Mouse (Mus musculus) mature B cell (primary cell): ENCODE results near the gene Psmd7.

ENCODE experiments used
- in situ Hi-C: fragments of 300-500 bp; cut with MboI; formaldehyde crosslinking; loops from 2 replicates; pipeline ENCODE4 v1.14.3; 2019

The Psmd7 gene

GRCm38 (mm10) chr8:107580879-107581278 lies 7.4 kb downstream of the Psmd7 start:
- in situ Hi-C loops = loop anchor here (25.0 kb wide), 1 partner anchor 1981 kb away; the partner anchor contains the start of genes Dhx38 and Txnl4b

DNA sequence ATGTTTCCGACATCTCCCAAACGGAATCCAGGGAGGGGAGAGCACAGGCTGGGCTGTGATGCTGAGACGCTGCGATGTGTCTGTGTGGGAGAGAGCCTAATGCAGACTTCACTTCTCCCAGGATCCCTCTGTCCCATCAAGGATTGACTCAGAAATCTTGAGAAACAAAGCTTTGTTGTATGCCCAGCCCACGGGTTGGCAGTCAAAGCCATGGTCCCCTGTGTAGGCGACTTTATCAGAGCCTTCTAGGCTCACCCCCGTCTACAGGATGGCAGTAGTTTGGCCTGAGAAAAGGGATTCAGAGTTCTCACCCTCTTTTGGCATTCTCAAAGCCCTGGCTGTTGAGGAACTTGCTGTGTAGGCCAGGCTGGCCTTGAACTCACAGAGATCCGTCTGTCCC lies 9.7 kb downstream of the Psmd7 start:
- in situ Hi-C loops = loop anchor here (10.0 to 25.0 kb wide), 2 partner anchors 114 to 1984 kb away; partner anchors contain the start of genes Dhx38 and Txnl4b

- in situ Hi-C loops = loop anchor here (10.0 to 25.0 kb wide), 2 partner anchors 113 to 1984 kb away; partner anchors contain the start of genes Dhx38 and Txnl4b
These were observed 10.1 kb downstream of the Psmd7 start for GRCm38 (mm10) chr8:107578132-107578531.

- in situ Hi-C loops = loop anchor here (10.0 to 25.0 kb wide), 2 partner anchors 113 to 1985 kb away; partner anchors contain the start of genes Dhx38 and Txnl4b
These were observed 10.6 kb downstream of the Psmd7 start for GRCm38 (mm10) chr8:107577640-107578039.

DNA sequence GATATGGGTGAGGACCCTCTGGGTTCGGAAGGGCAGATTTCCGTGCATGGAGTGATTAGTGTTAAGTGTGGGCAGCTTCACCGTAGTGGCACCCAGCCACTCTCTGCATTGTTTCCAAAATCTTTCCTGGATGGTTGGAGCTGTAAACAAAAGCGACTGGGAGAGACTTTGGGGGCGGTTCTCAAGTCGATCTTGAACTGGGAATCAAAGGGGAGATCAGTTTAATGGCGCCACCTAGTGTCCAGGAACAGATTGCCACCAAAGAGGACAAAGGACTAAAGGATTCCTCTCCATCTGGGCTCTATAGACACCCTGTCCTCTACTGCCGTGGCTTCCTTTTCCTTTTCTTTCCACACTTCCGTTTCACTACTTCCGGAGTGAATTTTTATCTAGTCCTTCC lies 11.6 kb downstream of the Psmd7 start:
- in situ Hi-C loops = loop anchor here (10.0 to 25.0 kb wide), 2 partner anchors 112 to 1986 kb away; partner anchors contain the start of genes Dhx38 and Txnl4b

GRCm38 (mm10) chr8:107574771-107575170 lies 13.5 kb downstream of the Psmd7 start:
- in situ Hi-C loops = loop anchor here (10.0 to 25.0 kb wide), 2 partner anchors 110 to 1988 kb away; partner anchors contain the start of genes Dhx38 and Txnl4b

DNA sequence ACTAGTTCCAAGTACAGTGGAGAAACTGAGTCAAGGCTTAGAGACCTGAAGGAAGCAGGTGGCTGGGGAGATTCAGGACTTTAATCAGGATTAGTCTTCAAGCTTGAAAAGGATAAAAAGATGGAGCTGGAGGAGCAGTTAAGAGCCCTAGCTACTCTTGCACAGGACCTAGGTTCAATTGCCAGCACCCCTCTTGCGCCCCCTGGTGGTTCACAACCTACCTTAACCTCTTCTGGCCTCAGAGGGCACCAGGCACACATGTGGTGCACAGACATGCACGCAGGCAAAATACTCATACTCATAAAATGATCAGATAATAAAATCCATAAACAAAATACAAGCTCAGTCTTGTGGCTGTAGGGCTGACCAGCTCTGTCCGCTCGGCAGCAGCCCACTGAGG lies 15.8 kb downstream of the Psmd7 start:
- in situ Hi-C loops = loop anchor here (10.0 kb wide), 1 partner anchor 108 kb away; no protein-coding TSS in a partner anchor

DNA sequence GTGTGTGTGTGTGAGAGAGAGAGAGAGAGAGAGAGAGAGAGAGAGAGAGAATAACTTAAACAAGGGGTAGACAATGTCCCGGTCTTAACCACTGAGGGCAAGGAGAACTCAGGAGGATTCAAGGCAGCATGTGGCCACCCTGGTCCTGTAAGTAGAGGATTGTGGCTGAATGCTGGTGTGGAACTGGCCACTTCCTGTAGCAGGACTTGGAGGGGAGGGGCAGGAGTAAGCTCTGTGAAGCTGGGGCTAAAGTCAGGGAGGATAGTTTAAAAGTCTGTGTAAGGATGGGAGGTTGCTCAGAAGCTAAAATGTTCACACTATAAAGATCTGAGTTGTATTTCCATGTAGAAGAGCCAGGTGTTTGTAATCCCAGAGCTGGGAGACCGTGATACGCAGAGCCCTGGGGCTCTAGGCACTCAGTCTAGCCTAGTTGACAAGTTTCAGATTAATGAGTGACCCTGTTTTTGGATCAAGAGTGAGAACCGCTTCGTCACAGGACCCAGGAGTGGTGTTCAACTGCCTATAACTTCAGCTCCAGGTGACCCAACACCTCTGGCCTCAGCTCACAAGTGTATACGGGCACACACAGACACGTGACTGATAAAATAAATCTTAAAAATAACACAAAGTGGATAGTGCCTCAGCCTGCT lies 16.7 kb downstream of the Psmd7 start:
- in situ Hi-C loops = loop anchor here (10.0 kb wide), 1 partner anchor 107 kb away; no protein-coding TSS in a partner anchor

GRCm38 (mm10) chr8:107571046-107571445 lies 17.2 kb downstream of the Psmd7 start:
- in situ Hi-C loops = loop anchor here (10.0 kb wide), 1 partner anchor 106 kb away; no protein-coding TSS in a partner anchor

DNA sequence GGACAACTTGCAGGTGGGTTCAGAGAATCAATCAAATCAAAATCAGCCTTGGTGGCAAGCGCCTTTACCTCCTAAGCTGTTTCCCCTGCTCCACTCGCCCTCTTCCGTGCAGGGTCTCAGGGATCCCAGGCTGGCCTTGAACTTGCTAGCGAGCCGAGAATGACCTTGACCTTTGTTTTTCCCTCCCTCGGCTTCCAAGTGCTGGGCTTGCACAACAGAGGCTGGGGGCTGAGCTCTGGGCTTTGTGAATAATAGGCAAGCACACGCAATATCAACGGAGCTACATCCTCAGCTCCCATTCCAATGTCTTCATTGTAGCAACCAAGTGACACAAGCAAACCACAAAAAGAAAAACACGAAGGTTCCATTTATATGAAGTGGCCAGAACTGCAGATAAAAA lies 26.1 kb downstream of the Psmd7 start:
- in situ Hi-C loops = no loop called here

- in situ Hi-C loops = no loop called here
These were observed 27.3 kb downstream of the Psmd7 start for GRCm38 (mm10) chr8:107560820-107561536.

DNA sequence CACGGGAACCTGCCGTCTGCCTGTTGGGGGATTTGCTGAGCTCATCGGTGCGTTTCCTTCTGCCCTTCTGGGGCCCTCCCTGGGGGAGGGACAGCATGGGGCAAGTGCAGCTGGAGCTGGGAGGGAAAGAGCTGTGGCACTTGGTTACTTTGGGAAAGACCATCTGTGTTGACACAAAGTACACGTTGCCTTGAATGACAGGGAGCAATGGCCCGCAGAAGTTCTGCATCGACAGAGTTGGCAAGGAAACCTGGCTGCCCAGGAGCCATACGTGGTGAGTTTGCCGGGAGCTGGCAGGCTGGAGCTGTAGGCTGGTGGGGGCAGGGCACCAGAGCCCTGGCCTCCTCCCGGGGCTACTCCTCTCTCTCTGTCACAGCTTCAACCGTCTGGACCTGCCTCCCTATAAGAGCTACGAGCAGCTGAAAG lies 31.7 kb downstream of the Psmd7 start:
- in situ Hi-C loops = no loop called here

GRCm38 (mm10) chr8:107555231-107555630 lies 33.0 kb downstream of the Psmd7 start:
- in situ Hi-C loops = no loop called here

DNA sequence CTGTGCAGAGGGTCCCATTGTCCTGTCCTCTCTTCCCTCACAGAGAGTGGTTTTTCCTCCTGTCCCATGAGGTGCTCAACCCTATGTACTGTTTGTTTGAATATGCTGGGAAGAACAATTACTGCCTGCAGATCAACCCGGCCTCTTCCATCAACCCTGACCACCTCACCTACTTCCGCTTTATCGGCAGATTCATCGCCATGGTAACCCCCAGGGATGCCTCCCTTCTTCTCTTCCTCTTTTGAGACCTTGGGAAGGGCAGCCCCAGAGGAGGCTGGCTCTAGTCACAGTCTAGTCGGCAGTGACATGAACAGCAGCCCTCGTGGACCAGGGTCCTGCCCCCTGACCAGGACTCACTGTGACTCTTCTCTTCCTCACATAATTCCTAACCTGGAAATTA lies 36.0 kb downstream of the Psmd7 start:
- in situ Hi-C loops = no loop called here

DNA sequence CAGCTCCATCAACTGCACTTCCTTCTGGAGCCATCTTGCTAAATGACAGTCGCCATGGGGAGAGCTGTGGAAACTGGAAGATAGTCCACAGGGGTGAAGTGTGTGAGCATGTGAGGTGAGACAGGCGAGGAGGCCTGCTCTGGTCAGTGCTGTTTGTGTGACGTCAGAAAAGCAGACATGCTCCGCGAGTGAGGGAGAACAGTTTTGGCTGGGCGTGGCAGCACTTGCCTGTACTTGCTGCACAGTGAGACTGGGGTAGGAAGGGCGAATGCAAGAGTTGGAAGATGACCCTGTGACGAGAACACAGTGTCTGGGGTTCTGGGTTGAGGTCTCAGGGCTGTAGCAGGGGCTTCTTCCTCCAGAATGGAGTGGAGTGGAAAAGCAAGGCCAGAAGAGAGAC lies 41.4 kb downstream of the Psmd7 start:
- in situ Hi-C loops = no loop called here

DNA sequence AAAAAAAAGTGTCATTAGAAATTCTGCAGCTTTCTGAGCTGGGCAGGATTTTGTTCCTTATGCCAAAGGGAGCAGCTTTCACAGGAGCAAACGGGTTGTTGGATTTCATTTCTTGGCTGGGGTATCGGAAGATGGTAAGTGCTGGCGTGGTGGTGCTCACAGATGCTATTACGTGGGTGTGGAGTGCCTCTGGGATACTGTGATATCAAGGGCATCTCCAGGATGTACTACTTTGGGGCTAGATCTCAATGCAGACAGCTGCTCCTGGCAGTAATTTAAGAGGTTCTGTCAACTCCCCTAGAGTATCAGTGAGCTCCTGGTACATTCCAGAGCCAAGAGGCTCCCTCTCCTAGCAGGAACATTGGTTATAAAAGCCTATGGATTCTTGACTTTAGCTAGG lies 42.1 kb downstream of the Psmd7 start:
- in situ Hi-C loops = no loop called here

DNA sequence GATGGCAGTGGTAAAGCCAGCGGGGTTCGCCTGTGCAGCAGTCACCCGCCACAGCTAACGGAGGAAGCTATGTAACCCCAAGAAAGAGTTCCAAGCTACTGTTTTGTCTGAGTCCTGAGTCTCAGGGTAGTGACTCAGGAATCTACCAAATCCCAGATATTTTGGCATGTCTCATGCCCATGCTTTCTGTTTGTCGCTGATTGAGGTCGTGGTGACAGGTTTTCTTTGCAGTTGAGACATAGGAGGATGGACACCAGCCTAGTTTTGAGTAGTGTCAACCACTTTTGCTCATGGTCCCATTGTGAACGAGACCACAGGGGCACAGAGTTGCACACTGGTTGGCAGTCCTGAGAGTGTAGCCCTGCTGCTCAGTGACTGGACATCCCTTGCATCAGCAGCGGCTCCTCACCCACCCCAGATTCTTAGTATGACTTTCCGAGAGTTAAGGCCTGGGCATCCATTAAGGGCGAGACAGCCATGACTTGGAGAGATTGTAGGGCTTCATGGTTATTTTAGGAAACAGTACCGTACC lies 42.6 kb downstream of the Psmd7 start:
- in situ Hi-C loops = no loop called here

GRCm38 (mm10) chr8:107544651-107545174 lies 43.6 kb downstream of the Psmd7 start:
- in situ Hi-C loops = no loop called here

- in situ Hi-C loops = no loop called here
These were observed 44.1 kb downstream of the Psmd7 start for GRCm38 (mm10) chr8:107544211-107544610.

GRCm38 (mm10) chr8:107543714-107544113 lies 44.5 kb downstream of the Psmd7 start:
- in situ Hi-C loops = no loop called here

GRCm38 (mm10) chr8:107542151-107542550 lies 46.1 kb downstream of the Psmd7 start:
- in situ Hi-C loops = no loop called here

DNA sequence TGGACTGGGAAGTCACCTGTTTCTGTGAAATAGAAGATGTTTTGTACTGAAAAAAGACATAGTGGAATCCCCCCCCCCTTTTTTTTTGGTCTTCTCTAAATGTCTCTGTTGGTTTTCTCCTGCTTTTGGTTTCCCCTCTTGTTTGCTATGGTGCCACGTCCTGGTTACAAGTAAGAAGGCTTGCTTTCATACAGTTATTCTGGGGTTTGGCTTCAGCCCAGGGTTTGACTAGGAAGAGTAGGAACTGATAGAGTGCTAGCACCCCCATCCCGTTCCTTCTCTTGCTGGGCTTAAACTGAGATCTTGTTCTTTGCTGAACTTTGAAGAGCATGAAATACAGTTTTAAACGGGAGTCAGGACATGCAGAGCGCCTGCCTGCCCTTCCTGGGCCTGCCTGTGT lies 46.9 kb downstream of the Psmd7 start:
- in situ Hi-C loops = no loop called here
